ENCODE assay signal across 8 mouse cellular contexts in the genomic region with DNA sequence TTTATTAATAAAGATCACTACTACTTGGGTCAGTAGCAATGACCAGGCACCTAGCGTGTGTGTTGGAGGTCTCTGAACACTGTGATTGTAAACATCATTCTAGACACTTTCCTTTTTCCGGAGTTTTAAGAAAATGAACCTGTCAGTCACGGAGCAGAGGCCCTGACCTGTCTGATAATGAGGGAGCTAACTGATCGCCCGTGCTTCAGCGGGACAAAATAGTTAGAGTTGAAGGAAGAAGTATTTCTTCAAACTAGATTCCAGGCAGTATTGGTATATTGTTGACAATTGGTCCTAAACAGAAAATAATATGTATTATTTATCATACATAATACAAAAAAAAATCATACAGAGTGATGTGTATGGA. TPM values are rescaled to one million over a fixed set of nuclear protein-coding genes. Genes with fewer than 3 reads are reported as not detected.
DNase-seq lines count a peak whose midpoint lies in the region; ATAC-seq and TF ChIP-seq lines count a peak whose summit lies in the region.

No protein-coding gene starts in this region.

- peak overlapping the region; percentile 93 for H3K9ac ChIP-seq in intestine, embryonic 14.5 days (ENCODE audit: low read length)
- H3K9ac ChIP-seq in neural tube, embryonic 12.5 days: peak overlapping the region; percentile 88

- H3K9me3 ChIP-seq in embryonic facial prominence, embryonic 10.5 days: no peaks in the 10 kb centered on the region
- no peaks in the 10 kb centered on the region for H3K9me3 ChIP-seq in intestine, embryonic 14.5 days (ENCODE audit: control insufficient read depth, low read length)
- no peaks in the 10 kb centered on the region for H3K9me3 ChIP-seq in neural tube, embryonic 12.5 days

- WGBS in embryonic facial prominence, embryonic 10.5 days: 2% methylated on average over 6 of the region's 6 CpGs
- WGBS in intestine, embryonic 14.5 days: under 1% methylated on average over 6 of the region's 6 CpGs
- 3% methylated on average over 6 of the region's 6 CpGs for WGBS in neural tube, embryonic 12.5 days

- peak overlapping the region; percentile 87 for H3K4me3 ChIP-seq in left cerebral cortex, adult 2 months
- H3K4me3 ChIP-seq in embryonic facial prominence, embryonic 10.5 days: peak overlapping the region; percentile 91
- H3K4me3 ChIP-seq in intestine, embryonic 14.5 days (ENCODE audit: low read depth, low read length): peak overlapping the region; percentile 98
- H3K4me3 ChIP-seq in neural tube, embryonic 12.5 days: peak overlapping the region; percentile 73

- no peak for DNase-seq in left cerebral cortex, adult 2 months (ENCODE audit: extremely low spot score in 1 of 2, low spot score in 2 of 2)
- no peak for DNase-seq in left cerebral cortex, postnatal 36 days (ENCODE audit: low spot score in 2 of 2)
- no peak for DNase-seq in embryonic facial prominence, embryonic 10.5 days (ENCODE audit: low spot score)
- DNase-seq in intestine, embryonic 14.5 days (ENCODE audit: low spot score): no peak
- DNase-seq in spleen, postnatal 36 days (ENCODE audit: low spot score in 2 of 2): no peak
- DNase-seq in thymus, postnatal 0 days (ENCODE audit: low spot score): no peak
- no peak for DNase-seq in gastrocnemius, postnatal 4 days (ENCODE audit: low spot score in 2 of 2)

- peaks cover 31% of the 10 kb centered on the region for H3K36me3 ChIP-seq in embryonic facial prominence, embryonic 10.5 days (replicated peaks)
- H3K36me3 ChIP-seq in intestine, embryonic 14.5 days (ENCODE audit: control insufficient read depth, insufficient read depth, low read length): peaks cover 14% of the 10 kb centered on the region
- peaks cover 16% of the 10 kb centered on the region for H3K36me3 ChIP-seq in neural tube, embryonic 12.5 days

- peak overlapping the region; percentile 57 for H3K4me2 ChIP-seq in intestine, embryonic 14.5 days (ENCODE audit: low read length)
- peak overlapping the region; percentile 64 for H3K4me2 ChIP-seq in neural tube, embryonic 12.5 days (replicated peaks)

- H3K27me3 ChIP-seq in embryonic facial prominence, embryonic 10.5 days (replicated peaks; ENCODE audit: low read depth, poor library complexity, severe bottlenecking): no peaks in the 10 kb centered on the region
- H3K27me3 ChIP-seq in intestine, embryonic 14.5 days (replicated peaks; ENCODE audit: control insufficient read depth, insufficient read depth, low read length): no peaks in the 10 kb centered on the region
- no peaks in the 10 kb centered on the region for H3K27me3 ChIP-seq in neural tube, embryonic 12.5 days (replicated peaks)

- no peak for TF ChIP-seq CTCF in left cerebral cortex, adult 2 months (IDR thresholded peaks at IDR 0.05)

- peak overlapping the region; percentile 90; the same call in 1 of the 2 replicates for H3K27ac ChIP-seq in left cerebral cortex, adult 2 months
- peak overlapping the region; percentile 94 for H3K27ac ChIP-seq in embryonic facial prominence, embryonic 10.5 days (replicated peaks)
- H3K27ac ChIP-seq in intestine, embryonic 14.5 days (ENCODE audit: low read depth): peak overlapping the region; percentile 79; the same call in 1 of the 2 replicates
- no peak overlapping the region for H3K27ac ChIP-seq in neural tube, embryonic 12.5 days

- intact Hi-C loops in left cerebral cortex, adult 2 months (cut with DNase I): loop anchor here (5.0 kb wide), 1 partner anchor 55 kb away; no protein-coding TSS in a partner anchor
- intact Hi-C loops in left cerebral cortex, postnatal 36 days (cut with DNase I): loop anchor here (10.0 kb wide), 1 partner anchor 58 kb away; no protein-coding TSS in a partner anchor

- ATAC-seq in intestine, embryonic 14.5 days (replicated peaks; ENCODE audit: low FRiP score, low TSS enrichment, low read depth): no peak
- ATAC-seq in neural tube, embryonic 12.5 days (ENCODE audit: low FRiP score, low read depth): no peak

- peaks cover 31% of the 10 kb centered on the region for H3K4me1 ChIP-seq in embryonic facial prominence, embryonic 10.5 days
- H3K4me1 ChIP-seq in intestine, embryonic 14.5 days (replicated peaks; ENCODE audit: control insufficient read depth, insufficient read depth, low read length): peaks cover 5% of the 10 kb centered on the region
- H3K4me1 ChIP-seq in neural tube, embryonic 12.5 days: peaks cover 10% of the 10 kb centered on the region; the same call in 1 of the 2 replicates

RNA-seq across cellular contexts. Expression of gene Dync1i2, which starts 0.8 kb away (rescaled TPM):
- 100 to 1,000 TPM; 129 to 136 TPM for total RNA-seq in left cerebral cortex, adult 2 months (2021)
- 100 to 1,000 TPM; 115 to 142 TPM for total RNA-seq in left cerebral cortex, postnatal 36 days (2021)
- polyA plus RNA-seq in embryonic facial prominence, embryonic 10.5 days (2016; fragmentation: Nextera tagmentation; extraction: Ambion mirVana): 119 and 122 TPM in 2 replicates
- 95.9 and 102 TPM in 2 replicates for polyA plus RNA-seq in intestine, embryonic 14.5 days (2014; fragmentation: Nextera tagmentation; extraction: Ambion mirVana)
- polyA plus RNA-seq in neural tube, embryonic 12.5 days (2016; fragmentation: Nextera tagmentation; extraction: Ambion mirVana): 163 and 180 TPM in 2 replicates
- 75.2 and 76.4 TPM in 2 replicates for polyA plus RNA-seq in thymus, postnatal 0 days (2015; fragmentation: Nextera tagmentation; extraction: Ambion mirVana)
- 10 to 100 TPM; 75.4 to 75.5 TPM for total RNA-seq in gastrocnemius, postnatal 4 days (2021)
